Mouse (Mus musculus) forebrain, postnatal 0 days (tissue): Measurements from ENCODE around the gene Utrn. TPM values are rescaled to one million over a fixed set of nuclear protein-coding genes. Genes with fewer than 3 reads are reported as not detected.

Experiments
- ATAC-seq: fragments of 200-750 bp; cut with Nextera tagmentation; 2 replicates; pipeline ENCODE4 v1.8.0; 2017; ENCODE audit warnings: mild to moderate bottlenecking, moderate library complexity
- DNase-seq: peaks from one replicate; pipeline ENCODE4 v3.0.0-alpha.2; 2015
- H3K27ac ChIP-seq: fragments of 300-500 bp; sonication (generic); 2 replicates; pipeline ENCODE4 v1.5.1; 2014; ENCODE audit warnings: low read depth, mild to moderate bottlenecking, antibody characterized with exemption, low read length, moderate library complexity, mixed read lengths
- H3K27me3 ChIP-seq: fragments of 300-500 bp; sonication (generic); 2 replicates; pipeline ENCODE4 v1.6.1; 2014; ENCODE audit warnings: mild to moderate bottlenecking, low read length, mixed read lengths; ENCODE audit not compliant: insufficient read depth
- H3K36me3 ChIP-seq: fragments of 300-500 bp; sonication (generic); 2 replicates; pipeline ENCODE4 v1.6.1; 2014; ENCODE audit warnings: mild to moderate bottlenecking, moderate library complexity; ENCODE audit not compliant: insufficient read depth
- H3K4me1 ChIP-seq: fragments of 300-500 bp; sonication (generic); 2 replicates; pipeline ENCODE4 v1.6.1; 2014; ENCODE audit warnings: antibody characterized with exemption; ENCODE audit not compliant: insufficient read depth
- H3K4me2 ChIP-seq: fragments of 300-500 bp; sonication (generic); 2 replicates; pipeline ENCODE4 v1.6.1; 2014; ENCODE audit warnings: low read depth, mild to moderate bottlenecking, moderate library complexity
- H3K4me3 ChIP-seq: fragments of 300-500 bp; sonication (generic); 2 replicates; pipeline ENCODE4 v1.5.1; 2014; ENCODE audit warnings: low read depth, low read length, mixed read lengths
- H3K9ac ChIP-seq: fragments of 300-500 bp; sonication (generic); 2 replicates; pipeline ENCODE4 v1.6.1; 2014; ENCODE audit warnings: mild to moderate bottlenecking
- H3K9me3 ChIP-seq: fragments of 300-500 bp; sonication (generic); 2 replicates; pipeline ENCODE4 v1.6.1; 2016; ENCODE audit warnings: low read length
- CTCF ChIP-seq: sonication (generic); IDR thresholded peaks from 2 replicates; pipeline ENCODE4 v1.5.1; 2016; ENCODE audit warnings: antibody characterized with exemption, control low read depth, low read depth
- WGBS: fragments of 180-500 bp; shearing (Covaris S2); extraction: QIAGEN DNeasy Blood & Tissue Kit; methylation state at CpG from one replicate; pipeline ENCODE4 v1.1.7; 2014; 5-methylcytosine and 5-hydroxymethylcytosine counted together
- polyA plus RNA-seq: library from polyadenylated mRNA; unstranded; fragments of >200 nt; fragmentation: Nextera tagmentation; extraction: Ambion mirVana; gene quantifications from 2 replicates; pipeline ENCODE4 v1.2.1, GENCODE M21; 2015
- total RNA-seq: library from RNA; depleted of rRNA; stranded (reverse); fragments of >200 nt; gene quantifications from 2 replicates; pipeline ENCODE4 v1.2.3, GENCODE M21; 2014

Utrn gene
- total and polyA plus RNA-seq, 2 experiments from 2014 or later = 14.2 to 26.8 TPM

DNA sequence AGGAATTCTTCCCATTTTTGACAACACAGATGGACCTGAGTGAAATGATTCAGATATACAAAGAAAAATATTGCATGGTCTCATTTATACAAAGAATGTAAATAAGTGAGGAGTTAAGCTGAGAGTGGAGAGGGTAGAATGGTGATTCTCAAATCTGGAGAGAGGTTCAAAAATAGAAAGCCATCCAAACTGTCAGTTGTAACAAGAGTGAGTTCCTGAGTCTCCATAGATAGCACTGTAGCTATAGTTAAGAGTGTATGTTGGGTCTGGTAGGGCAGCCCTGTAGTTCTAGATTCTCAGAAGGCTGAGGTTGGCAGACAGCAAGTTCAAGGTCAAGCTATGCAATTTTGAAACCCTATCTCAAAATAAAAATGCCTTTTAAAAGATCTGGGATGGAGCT, 438.8 kb downstream of the Utrn start:
- no peak for DNase-seq
- Histone ChIP-seq H3K4me3 (no peak overlapping the region), H3K9me3 (no peaks in the 10 kb centered on the region), H3K27ac (no peak overlapping the region), H3K4me2 (no peak overlapping the region), H3K36me3 (no peaks in the 10 kb centered on the region), H3K9ac (no peak overlapping the region), H3K27me3 (no peaks in the 10 kb centered on the region), H3K4me1 (no peaks in the 10 kb centered on the region)
- no peak for ATAC-seq
- no peak for TF ChIP-seq CTCF

DNA sequence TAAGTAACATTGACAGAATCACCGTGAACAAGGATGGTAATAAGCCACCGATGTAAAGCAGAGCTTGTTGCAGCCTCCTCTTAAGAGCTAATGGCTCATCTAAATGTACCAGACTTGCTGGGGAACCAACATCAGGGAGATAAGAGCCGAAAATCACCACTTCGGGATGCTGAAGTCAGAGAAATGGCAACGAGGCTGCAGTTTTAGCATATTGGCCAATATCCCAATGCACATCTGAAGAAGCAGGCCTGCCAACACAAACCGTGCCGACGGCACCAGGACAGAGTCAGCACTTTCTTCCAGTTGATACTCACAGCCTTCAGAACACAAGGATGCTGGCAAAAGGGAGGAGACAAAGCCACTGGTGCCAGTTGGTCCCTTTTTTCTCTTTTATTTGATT, 442.3 kb downstream of the Utrn start:
- ATAC-seq (peak; percentile 70), DNase-seq (peak; percentile 58)
- 38% methylated on average over 8 of the region's 8 CpGs for WGBS
- H3K4me1 ChIP-seq = no peaks in the 10 kb centered on the region
- no peak overlapping the region for H3K4me3 ChIP-seq
- no peak overlapping the region for H3K27ac ChIP-seq
- H3K27me3 ChIP-seq = no peaks in the 10 kb centered on the region
- no peaks in the 10 kb centered on the region for H3K36me3 ChIP-seq
- H3K9ac ChIP-seq = no peak overlapping the region
- no peaks in the 10 kb centered on the region for H3K9me3 ChIP-seq
- 0 out of 2 replicates have a peak overlapping the region, but pooled peaks have one; percentile 2 for H3K4me2 ChIP-seq
- no peak for TF ChIP-seq CTCF

DNA sequence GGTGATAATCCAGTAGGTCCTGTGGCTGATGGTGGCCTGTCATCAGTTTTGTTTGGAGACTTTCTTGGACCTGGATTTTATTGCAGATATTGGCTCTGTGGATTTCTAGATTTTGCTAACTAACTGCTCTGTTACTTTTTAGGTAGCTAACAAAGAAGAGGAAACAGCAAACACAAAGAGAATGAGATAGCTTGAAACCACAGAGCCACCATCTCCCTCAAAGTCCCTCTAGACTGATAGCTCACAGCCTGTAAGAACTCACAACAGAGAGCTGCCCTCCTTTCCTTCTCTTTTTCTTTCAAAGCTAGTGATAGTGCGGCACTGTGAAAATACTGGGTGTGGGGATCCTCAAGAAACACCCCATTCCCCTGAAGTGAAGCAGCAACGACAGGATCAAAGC, 444.2 kb downstream of the Utrn start:
- no peak for DNase-seq
- no peaks in the 10 kb centered on the region for H3K4me1 ChIP-seq
- no peak overlapping the region for H3K9ac ChIP-seq
- H3K4me2 ChIP-seq = no peak overlapping the region
- H3K27me3 ChIP-seq = no peaks in the 10 kb centered on the region
- no peaks in the 10 kb centered on the region for H3K9me3 ChIP-seq
- 50% methylated on average over 2 of the region's 2 CpGs for WGBS
- no peak for TF ChIP-seq CTCF
- no peaks in the 10 kb centered on the region for H3K36me3 ChIP-seq
- no peak for ATAC-seq
- no peak overlapping the region for H3K27ac ChIP-seq
- H3K4me3 ChIP-seq = no peak overlapping the region

DNA sequence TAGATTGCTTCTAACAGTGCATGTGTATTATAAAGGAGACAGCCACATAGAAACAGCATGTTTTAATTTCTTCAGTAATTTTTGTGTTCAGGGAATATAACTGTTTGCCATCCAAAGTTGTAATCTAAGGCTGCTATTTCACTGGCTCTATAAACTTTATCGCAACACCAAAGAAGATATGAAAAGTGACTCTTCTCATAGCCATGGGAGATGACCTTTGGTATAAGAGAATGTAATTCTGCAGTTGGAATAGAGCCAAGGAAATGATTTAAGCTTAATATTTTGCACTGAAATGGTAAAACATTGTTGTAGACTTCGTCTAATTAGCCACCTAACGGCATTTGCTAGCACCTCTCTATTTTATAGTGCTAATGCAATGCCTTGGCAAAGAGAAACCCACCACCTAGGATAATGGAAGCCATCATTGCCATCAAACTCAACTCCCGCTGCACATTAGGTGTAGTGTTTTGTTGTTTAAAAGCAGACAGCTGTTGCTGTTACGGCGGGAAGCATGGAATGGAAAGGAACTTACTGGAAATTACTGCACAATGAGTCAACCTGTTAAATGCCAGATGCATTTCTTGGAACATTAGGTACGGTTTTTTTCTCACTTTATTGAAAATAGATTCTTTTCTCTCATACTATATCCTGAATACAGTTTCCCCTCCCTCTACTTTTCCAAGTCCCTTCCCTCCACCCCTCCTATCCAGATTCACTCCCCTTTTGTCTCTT, 445.0 kb downstream of the Utrn start:
- Histone ChIP-seq H3K9ac (no peak overlapping the region), H3K27ac (no peak overlapping the region), H3K9me3 (no peaks in the 10 kb centered on the region), H3K4me3 (no peak overlapping the region), H3K4me2 (no peak overlapping the region), H3K36me3 (no peaks in the 10 kb centered on the region), H3K27me3 (no peaks in the 10 kb centered on the region), H3K4me1 (no peaks in the 10 kb centered on the region)
- DNase-seq = no peak
- WGBS = 73% methylated on average over 7 of the region's 7 CpGs
- TF ChIP-seq CTCF = no peak
- ATAC-seq = no peak

DNA sequence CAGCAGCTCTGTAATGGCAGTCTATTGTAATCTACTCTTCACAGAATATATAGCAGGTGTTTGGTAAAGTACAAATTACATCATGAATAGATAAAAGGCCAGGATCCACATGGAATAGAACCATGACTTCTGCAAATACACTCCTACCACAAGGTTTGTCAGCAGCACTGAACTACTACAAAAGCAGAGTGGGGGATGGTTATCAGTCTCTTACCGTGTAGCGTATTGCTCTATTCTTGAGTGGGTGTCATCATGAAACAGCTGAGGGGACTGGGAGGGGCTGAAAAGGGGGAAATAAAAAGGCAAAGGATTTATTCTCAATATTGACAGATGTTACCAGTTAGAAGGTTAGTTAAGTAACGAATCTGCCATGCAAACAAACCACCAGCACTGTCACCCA, 454.2 kb downstream of the Utrn start:
- H3K4me2 ChIP-seq = no peak overlapping the region
- H3K4me1 ChIP-seq = no peaks in the 10 kb centered on the region
- no peak overlapping the region for H3K27ac ChIP-seq
- no peaks in the 10 kb centered on the region for H3K27me3 ChIP-seq
- 83% methylated on average over 3 of the region's 3 CpGs for WGBS
- DNase-seq (no peak), ATAC-seq (no peak)
- H3K36me3 ChIP-seq = no peaks in the 10 kb centered on the region; the same call in 1 of the 2 replicates
- no peaks in the 10 kb centered on the region for H3K9me3 ChIP-seq
- TF ChIP-seq CTCF = no peak
- no peak overlapping the region for H3K9ac ChIP-seq
- no peak overlapping the region for H3K4me3 ChIP-seq

DNA sequence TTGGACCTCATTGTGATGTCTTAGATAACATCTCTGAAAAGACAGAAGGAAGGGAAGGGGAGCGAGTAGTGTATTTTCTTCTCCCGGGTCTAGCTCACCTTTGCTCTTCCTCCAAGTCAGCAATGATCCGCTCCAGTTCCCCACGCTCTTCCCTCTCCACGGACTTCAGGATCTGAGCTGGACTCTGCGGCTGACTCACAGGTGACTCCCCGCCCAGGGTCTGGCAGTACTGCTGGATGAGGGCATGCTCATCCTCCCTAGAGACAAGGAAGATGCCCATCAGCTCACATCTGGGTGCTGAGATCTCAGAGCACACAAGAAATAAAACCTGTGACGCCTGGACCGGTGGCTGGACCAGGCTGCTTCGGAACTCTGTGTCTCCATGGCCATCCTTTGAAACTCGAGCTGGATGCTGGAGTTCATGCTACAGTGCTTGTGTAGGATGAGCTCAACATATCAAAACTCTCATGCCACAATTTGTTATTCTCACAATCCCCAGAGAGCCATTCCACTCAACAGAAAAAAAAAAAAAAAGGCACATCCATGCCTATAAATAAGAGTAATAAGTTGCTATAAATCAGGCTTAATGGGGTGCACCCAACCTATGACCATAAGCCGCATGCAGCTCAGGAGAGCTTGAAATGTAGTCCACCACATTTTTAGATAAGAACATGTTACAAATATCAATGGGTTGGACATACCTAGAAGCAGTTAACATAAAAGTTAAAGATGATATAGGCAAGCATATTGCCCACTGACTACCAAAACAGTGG, 462.6 kb downstream of the Utrn start:
- H3K27me3 ChIP-seq = no peaks in the 10 kb centered on the region
- H3K4me1 ChIP-seq = no peaks in the 10 kb centered on the region
- H3K4me3 ChIP-seq = no peak overlapping the region
- no peaks in the 10 kb centered on the region for H3K9me3 ChIP-seq
- H3K9ac ChIP-seq = no peak overlapping the region
- 92% methylated on average over 12 of the region's 12 CpGs for WGBS
- no peak for TF ChIP-seq CTCF
- ATAC-seq (no peak), DNase-seq (no peak)
- H3K4me2 ChIP-seq = no peak overlapping the region
- H3K36me3 ChIP-seq = 0 out of 2 replicates have a peak, but pooled peaks cover 2% of the 10 kb centered on the region
- H3K27ac ChIP-seq = no peak overlapping the region

DNA sequence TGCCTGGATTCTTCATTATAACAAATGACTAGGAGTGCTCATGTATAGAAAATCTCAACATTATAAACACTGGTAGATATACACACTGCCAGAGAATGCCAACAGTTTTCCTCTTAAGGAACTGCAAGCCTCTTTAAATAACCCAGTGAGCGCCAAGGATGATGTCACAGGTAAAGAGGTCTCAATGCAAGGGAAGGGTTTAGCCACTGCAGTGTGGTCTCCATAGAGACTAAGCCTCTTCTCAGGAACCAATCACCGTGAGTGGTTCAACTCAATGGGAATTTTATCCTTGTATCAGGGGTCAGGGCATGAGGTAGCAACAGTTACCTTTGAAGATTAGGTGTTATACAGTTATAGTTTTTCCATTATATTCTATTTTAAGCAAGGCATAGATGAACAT, 469.7 kb downstream of the Utrn start:
- Histone ChIP-seq H3K9me3 (no peaks in the 10 kb centered on the region), H3K27me3 (no peaks in the 10 kb centered on the region), H3K9ac (no peak overlapping the region), H3K27ac (no peak overlapping the region), H3K4me3 (no peak overlapping the region), H3K36me3 (0 out of 2 replicates have a peak, but pooled peaks cover 2% of the 10 kb centered on the region), H3K4me1 (no peaks in the 10 kb centered on the region), H3K4me2 (no peak overlapping the region)
- TF ChIP-seq CTCF = no peak
- DNase-seq (peak; percentile 13), ATAC-seq (peak; percentile 23; the same call in 1 of the 2 replicates)
- WGBS = 21% methylated on average over 2 of the region's 2 CpGs
